Mouse (Mus musculus): ENCODE data around the gene Bgn. TPM values are rescaled to one million over a fixed set of nuclear protein-coding genes. Genes with fewer than 3 reads are reported as not detected.

Bgn gene
- polyA plus RNA-seq, 1 experiment from 2014 or later: 176 TPM

DNA sequence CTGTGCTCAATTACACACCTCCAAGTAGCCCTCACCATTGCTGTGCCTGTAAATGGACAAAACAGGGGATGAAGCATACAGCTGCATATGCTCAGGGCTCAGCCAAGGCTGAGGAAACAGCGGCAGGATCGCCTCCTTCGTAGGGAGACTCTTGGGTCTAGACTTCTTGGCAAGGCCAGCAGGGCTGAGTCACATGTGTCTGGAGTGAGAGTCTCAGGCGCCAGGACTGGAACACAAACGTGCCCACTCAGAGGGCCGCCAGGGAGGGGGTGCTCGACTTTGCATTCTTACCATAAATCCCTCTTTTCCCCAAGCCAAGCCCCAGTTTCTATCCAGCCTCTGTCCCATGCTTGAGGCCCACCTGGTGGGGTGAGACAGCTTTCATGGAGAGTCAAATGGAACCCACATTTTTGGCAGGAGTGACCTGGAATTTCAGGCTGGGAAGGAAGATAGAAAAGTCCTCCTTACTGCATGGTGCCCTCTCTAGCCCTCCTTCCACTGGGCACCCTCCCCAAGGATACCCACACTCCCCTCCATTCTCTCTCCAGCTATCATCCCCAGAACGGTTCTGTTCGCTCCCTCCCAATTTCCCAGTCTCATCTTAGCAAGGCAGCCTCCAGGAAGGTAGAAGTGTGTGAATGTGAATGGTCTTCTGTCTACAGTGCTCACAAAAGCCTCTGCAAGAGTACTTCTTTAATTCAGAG, 17.8 kb upstream of the Bgn start:
- no peak overlapping the region for H3K4me3 ChIP-seq (ENCODE audit: low read depth, low read length)
- no peaks in the 10 kb centered on the region for H3K27me3 ChIP-seq (replicated peaks; ENCODE audit: insufficient read depth, low read length)
- 0 out of 2 replicates have a peak overlapping the region, but pooled peaks have one; percentile 20 for H3K27ac ChIP-seq (ENCODE audit: low read length)
- TF ChIP-seq CTCF (IDR thresholded peaks at IDR 0.05) (no peak), EP300 (IDR thresholded peaks at IDR 0.05) (no peak)
- H3K4me2 ChIP-seq (replicated peaks; ENCODE audit: low read depth, low read length): no peak overlapping the region
- no peaks in the 10 kb centered on the region for H3K9me3 ChIP-seq (ENCODE audit: low read length)
- DNase-seq (ENCODE audit: low spot score) (peak; percentile 82), ATAC-seq (peak; percentile 83)
- H3K9ac ChIP-seq (replicated peaks; ENCODE audit: low read depth): no peak overlapping the region
- WGBS: 39% methylated on average over 9 of the region's 9 CpGs
- H3K36me3 ChIP-seq (ENCODE audit: insufficient read depth, low read length): no peaks in the 10 kb centered on the region
- H3K4me1 ChIP-seq (ENCODE audit: insufficient read depth, low read depth, low read length): peaks cover 3% of the 10 kb centered on the region; the same call in 1 of the 2 replicates

DNA sequence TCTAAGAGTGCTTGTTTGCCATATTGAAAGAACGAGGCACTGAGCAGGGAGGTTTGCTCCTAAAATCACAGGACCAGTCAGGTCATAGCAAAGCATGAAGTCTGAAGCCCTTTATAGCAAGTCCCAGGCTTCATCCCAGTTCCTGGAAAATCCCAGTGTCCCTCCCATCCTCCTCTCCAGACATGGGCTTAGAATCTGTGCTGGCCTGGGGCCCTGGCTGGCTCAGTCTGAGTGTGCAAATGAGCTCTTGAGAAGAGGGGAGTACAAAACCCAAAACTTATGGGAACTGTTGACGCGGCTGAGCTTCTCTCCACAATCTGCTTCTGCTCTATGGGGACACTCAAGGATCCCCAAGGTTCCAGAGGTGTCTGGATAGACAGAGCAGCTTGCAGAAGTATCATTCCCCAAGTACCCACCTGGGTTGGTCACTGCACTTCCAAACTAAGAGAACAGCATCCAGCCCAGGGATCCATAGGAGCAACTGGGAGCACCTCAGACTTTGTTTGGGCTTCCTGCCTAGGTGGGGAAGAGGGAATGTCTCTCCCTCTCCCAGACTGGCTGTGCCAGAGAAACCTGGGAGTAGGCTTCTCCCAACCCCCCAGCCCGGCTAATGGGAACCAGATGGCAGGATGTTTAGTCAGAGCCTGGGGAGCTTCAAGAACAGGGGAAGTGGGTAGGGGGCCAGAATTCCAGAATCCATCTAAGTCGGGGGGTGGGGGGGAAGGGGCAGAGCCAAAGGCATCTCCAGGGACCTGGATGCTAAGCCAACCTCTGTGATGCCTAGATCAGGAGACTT, 15.8 kb upstream of the Bgn start:
- H3K27ac ChIP-seq (ENCODE audit: low read length): peak overlapping the region; percentile 82
- no peaks in the 10 kb centered on the region for H3K27me3 ChIP-seq (replicated peaks; ENCODE audit: insufficient read depth, low read length)
- no peak overlapping the region for H3K9ac ChIP-seq (replicated peaks; ENCODE audit: low read depth)
- H3K4me1 ChIP-seq (ENCODE audit: insufficient read depth, low read depth, low read length): peaks cover 3% of the 10 kb centered on the region; the same call in 1 of the 2 replicates
- H3K4me2 ChIP-seq (replicated peaks; ENCODE audit: low read depth, low read length): no peak overlapping the region
- TF ChIP-seq CTCF (IDR thresholded peaks at IDR 0.05) (no peak), EP300 (IDR thresholded peaks at IDR 0.05) (no peak)
- peak; percentile 56 for ATAC-seq
- H3K36me3 ChIP-seq (ENCODE audit: insufficient read depth, low read length): no peaks in the 10 kb centered on the region
- H3K9me3 ChIP-seq (ENCODE audit: low read length): no peaks in the 10 kb centered on the region
- H3K4me3 ChIP-seq (ENCODE audit: low read depth, low read length): no peak overlapping the region
- DNase-seq (ENCODE audit: low spot score): peak; percentile 57
- WGBS: 39% methylated on average over 5 of the region's 5 CpGs

DNA sequence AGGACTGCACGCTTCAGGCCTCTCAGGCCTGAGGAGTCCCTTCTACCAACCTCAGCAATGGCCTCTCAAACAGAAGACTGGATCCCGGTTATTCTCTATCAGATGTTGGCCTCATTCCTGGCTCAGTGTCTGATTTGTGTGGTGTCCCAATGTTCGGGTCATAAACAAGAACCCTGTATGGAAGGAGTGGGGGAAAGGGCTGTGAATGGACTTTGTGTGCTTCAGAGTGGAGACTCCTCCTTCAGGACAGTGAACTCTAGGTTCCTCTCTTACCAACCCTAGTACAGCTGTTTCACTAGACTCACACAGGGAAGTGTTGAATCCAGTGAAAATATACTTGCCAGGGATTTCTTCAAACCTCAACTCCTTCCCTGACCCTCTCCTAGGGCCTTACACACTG, 15.1 kb upstream of the Bgn start:
- ATAC-seq: peak; percentile 77
- Histone ChIP-seq H3K4me2 (replicated peaks; ENCODE audit: low read depth, low read length) (no peak overlapping the region), H3K27ac (ENCODE audit: low read length) (peak overlapping the region; percentile 82), H3K9ac (replicated peaks; ENCODE audit: low read depth) (no peak overlapping the region), H3K36me3 (ENCODE audit: insufficient read depth, low read length) (no peaks in the 10 kb centered on the region), H3K27me3 (replicated peaks; ENCODE audit: insufficient read depth, low read length) (no peaks in the 10 kb centered on the region), H3K4me3 (ENCODE audit: low read depth, low read length) (no peak overlapping the region), H3K4me1 (ENCODE audit: insufficient read depth, low read depth, low read length) (peaks cover 3% of the 10 kb centered on the region; the same call in 1 of the 2 replicates), H3K9me3 (ENCODE audit: low read length) (no peaks in the 10 kb centered on the region)
- peak; percentile 84 for DNase-seq (ENCODE audit: low spot score)
- TF ChIP-seq EP300 (IDR thresholded peaks at IDR 0.05) (peak; percentile 28; the same call in 1 of the 2 replicates), CTCF (IDR thresholded peaks at IDR 0.05) (no peak)
- WGBS: 38% methylated on average over 3 of the region's 3 CpGs

DNA sequence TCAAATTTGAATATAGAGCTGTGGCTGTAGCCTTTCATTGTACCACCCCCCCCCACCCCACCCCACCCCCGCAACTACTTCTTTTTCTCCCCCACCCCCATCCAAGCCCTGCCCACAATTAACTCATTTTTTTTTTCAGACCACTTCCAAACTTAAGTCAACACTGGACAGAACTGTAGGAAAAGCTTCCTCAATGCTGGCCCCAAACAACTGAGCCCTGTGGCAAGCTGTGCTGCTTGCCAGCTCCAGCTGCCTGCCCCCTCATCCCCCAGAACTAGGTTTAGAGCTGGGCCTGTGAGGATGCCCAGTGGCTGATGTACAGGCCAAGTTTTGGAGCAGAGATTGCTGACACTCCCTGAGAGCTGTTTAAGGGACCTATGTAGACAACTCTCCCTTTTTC, 14.7 kb upstream of the Bgn start:
- Histone ChIP-seq H3K4me2 (replicated peaks; ENCODE audit: low read depth, low read length) (no peak overlapping the region), H3K4me1 (ENCODE audit: insufficient read depth, low read depth, low read length) (peaks cover 3% of the 10 kb centered on the region; the same call in 1 of the 2 replicates), H3K9me3 (ENCODE audit: low read length) (no peaks in the 10 kb centered on the region), H3K27ac (ENCODE audit: low read length) (peak overlapping the region; percentile 65), H3K27me3 (replicated peaks; ENCODE audit: insufficient read depth, low read length) (no peaks in the 10 kb centered on the region), H3K36me3 (ENCODE audit: insufficient read depth, low read length) (no peaks in the 10 kb centered on the region), H3K9ac (replicated peaks; ENCODE audit: low read depth) (no peak overlapping the region), H3K4me3 (ENCODE audit: low read depth, low read length) (no peak overlapping the region)
- no peak for TF ChIP-seq CTCF (IDR thresholded peaks at IDR 0.05)
- no peak for TF ChIP-seq EP300 (IDR thresholded peaks at IDR 0.05)
- WGBS: 27% methylated on average over 1 of the region's 1 CpGs
- no peak for DNase-seq (ENCODE audit: low spot score)
- ATAC-seq: no peak; the same call in 1 of the 2 replicates

DNA sequence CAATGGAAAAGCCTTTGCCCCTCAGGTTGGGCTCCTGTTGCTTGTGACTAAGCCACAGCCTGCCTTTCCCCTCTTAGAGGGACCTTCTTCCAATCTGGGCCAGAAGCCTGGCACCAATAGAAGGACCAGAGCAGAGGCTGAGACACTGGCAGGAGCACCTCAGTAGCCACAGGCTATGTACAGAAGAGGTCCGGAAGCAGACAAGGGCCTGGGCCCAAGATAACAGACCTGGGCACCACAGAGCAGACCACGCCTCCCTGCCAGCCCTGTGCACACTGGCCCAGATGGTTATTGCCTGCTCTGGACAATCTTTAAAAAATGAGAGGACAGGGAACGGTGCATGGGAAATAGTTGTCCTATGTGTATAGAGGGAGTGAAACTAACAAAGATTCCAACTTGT, 11.6 kb upstream of the Bgn start:
- ATAC-seq: no peak
- TF ChIP-seq CTCF (IDR thresholded peaks at IDR 0.05): no peak
- TF ChIP-seq EP300 (IDR thresholded peaks at IDR 0.05): no peak
- H3K4me2 ChIP-seq (replicated peaks; ENCODE audit: low read depth, low read length): no peak overlapping the region

More for the DNA sequence above, 11.6 kb upstream of the Bgn start:
- no peaks in the 10 kb centered on the region for H3K9me3 ChIP-seq (ENCODE audit: low read length)
- H3K27me3 ChIP-seq (replicated peaks; ENCODE audit: insufficient read depth, low read length): no peaks in the 10 kb centered on the region
- H3K4me3 ChIP-seq (ENCODE audit: low read depth, low read length): no peak overlapping the region
- no peak overlapping the region for H3K9ac ChIP-seq (replicated peaks; ENCODE audit: low read depth)
- DNase-seq (ENCODE audit: low spot score): no peak
- 76% methylated on average over 3 of the region's 3 CpGs for WGBS
- peaks cover 3% of the 10 kb centered on the region; the same call in 1 of the 2 replicates for H3K4me1 ChIP-seq (ENCODE audit: insufficient read depth, low read depth, low read length)
- H3K27ac ChIP-seq (ENCODE audit: low read length): no peak overlapping the region
- no peaks in the 10 kb centered on the region for H3K36me3 ChIP-seq (ENCODE audit: insufficient read depth, low read length)
